Mouse (Mus musculus) limb, embryonic 13.5 days (tissue): ENCODE data around the gene Olfr901. TPM values are rescaled to one million over a fixed set of nuclear protein-coding genes. Genes with fewer than 3 reads are reported as not detected.
"Not testable (repeated sequence)": the region's sequence is repeated elsewhere in the genome, so short reads cannot be mapped to it uniquely, and the experiment has no call there.

Experiments used
- ATAC-seq: fragments of 200-750 bp; cut with Nextera tagmentation; 2 replicates; pipeline ENCODE4 v1.8.0; 2017; ENCODE audit warnings: low read depth, moderate number of reproducible peaks, moderate TSS enrichment; ENCODE audit not compliant: low FRiP score
- H3K27ac ChIP-seq: fragments of 300-500 bp; sonication (generic); 2 replicates; pipeline ENCODE4 v1.5.1; 2015; ENCODE audit warnings: inconsistent platforms, mild to moderate bottlenecking, moderate library complexity
- H3K27me3 ChIP-seq: fragments of 300-500 bp; sonication (generic); 2 replicates; pipeline ENCODE4 v1.6.1; 2015; ENCODE audit warnings: mild to moderate bottlenecking, inconsistent platforms
- H3K36me3 ChIP-seq: fragments of 300-500 bp; sonication (generic); 2 replicates; pipeline ENCODE4 v1.6.1; 2015; ENCODE audit warnings: inconsistent platforms, mild to moderate bottlenecking, moderate library complexity
- H3K4me1 ChIP-seq: fragments of 300-500 bp; sonication (generic); 2 replicates; pipeline ENCODE4 v1.6.1; 2015; ENCODE audit warnings: inconsistent platforms
- H3K4me2 ChIP-seq: fragments of 300-500 bp; sonication (generic); replicated peaks from 2 replicates; pipeline ENCODE4 v1.6.1; 2015; ENCODE audit warnings: inconsistent platforms, mild to moderate bottlenecking, moderate library complexity
- H3K4me3 ChIP-seq: fragments of 300-500 bp; sonication (generic); 2 replicates; pipeline ENCODE4 v1.5.1; 2015; ENCODE audit warnings: moderate library complexity, mild to moderate bottlenecking, inconsistent platforms
- H3K9ac ChIP-seq: fragments of 300-500 bp; sonication (generic); 2 replicates; pipeline ENCODE4 v1.6.1; 2015; ENCODE audit warnings: mild to moderate bottlenecking, inconsistent platforms
- H3K9me3 ChIP-seq: fragments of 300-500 bp; sonication (generic); 2 replicates; pipeline ENCODE4 v1.6.1; 2016; ENCODE audit warnings: inconsistent platforms
- WGBS: fragments of 180-500 bp; shearing (Covaris S2); methylation state at CpG from one replicate; pipeline ENCODE4 v1.1.7; 2015; 5-methylcytosine and 5-hydroxymethylcytosine counted together
- polyA plus RNA-seq: library from polyadenylated mRNA; unstranded; fragments of >200 nt; fragmentation: Nextera tagmentation; extraction: Ambion mirVana; gene quantifications from 2 replicates; pipeline ENCODE4 v1.2.1, GENCODE M21; 2015

Olfr901 gene
- not detected in 2 replicates for polyA plus RNA-seq

GRCm38 (mm10) chr9:38429155-38429554 lies at the start of gene Olfr901:
Gene Olfr901 (plus strand): TSS chr9:38429455.
- no peak within 1 kb of the TSS for H3K9ac ChIP-seq
- no peak for ATAC-seq
- 0 out of 2 replicates have a peak, but pooled peaks cover 5% of the 10 kb centered on the region for H3K9me3 ChIP-seq
- no peak within 1 kb of the TSS for H3K4me3 ChIP-seq
- H3K36me3 ChIP-seq: no peaks in the 10 kb centered on the region
- H3K27me3 ChIP-seq: no peaks in the 10 kb centered on the region
- H3K4me1 ChIP-seq: no peaks in the 10 kb centered on the region
- H3K4me2 ChIP-seq: no peak within 1 kb of the TSS
- no peak within 1 kb of the TSS for H3K27ac ChIP-seq
- 76% methylated on average over 1 of the region's 1 CpGs for WGBS

DNA sequence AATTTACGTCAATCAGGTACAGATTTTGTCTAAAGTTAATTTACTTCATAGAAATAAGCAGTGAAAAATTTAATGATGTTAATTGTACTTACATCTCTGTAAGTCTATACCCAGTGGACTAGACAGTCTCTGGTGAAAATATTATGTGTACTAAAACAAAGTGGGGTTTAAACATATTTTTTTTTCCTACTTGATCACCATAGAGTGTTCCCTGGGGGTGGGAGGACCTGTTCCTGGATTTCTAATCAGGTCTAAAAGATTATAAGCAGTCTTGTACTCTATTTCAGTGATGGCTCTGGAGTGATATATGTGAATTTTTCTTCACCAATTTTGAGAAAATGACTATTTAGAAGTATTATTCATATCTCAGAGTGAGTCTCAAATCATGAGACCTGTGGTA lies 27.9 kb upstream of the Olfr901 start, which contains the start of gene Olfr147:
Olfr147 (plus strand) TSS at position 301 of the 400 bp plus-strand sequence.
- no peaks in the 10 kb centered on the region for H3K36me3 ChIP-seq
- H3K4me2 ChIP-seq: no peak within 1 kb of the TSS
- ATAC-seq: no peak
- H3K9ac ChIP-seq: no peak within 1 kb of the TSS
- WGBS: 79% methylated on average over 1 of the region's 1 CpGs
- no peak within 1 kb of the TSS for H3K4me3 ChIP-seq
- no peaks in the 10 kb centered on the region for H3K4me1 ChIP-seq
- H3K9me3 ChIP-seq: no peaks in the 10 kb centered on the region
- H3K27ac ChIP-seq: no peak within 1 kb of the TSS
- no peaks in the 10 kb centered on the region for H3K27me3 ChIP-seq

DNA sequence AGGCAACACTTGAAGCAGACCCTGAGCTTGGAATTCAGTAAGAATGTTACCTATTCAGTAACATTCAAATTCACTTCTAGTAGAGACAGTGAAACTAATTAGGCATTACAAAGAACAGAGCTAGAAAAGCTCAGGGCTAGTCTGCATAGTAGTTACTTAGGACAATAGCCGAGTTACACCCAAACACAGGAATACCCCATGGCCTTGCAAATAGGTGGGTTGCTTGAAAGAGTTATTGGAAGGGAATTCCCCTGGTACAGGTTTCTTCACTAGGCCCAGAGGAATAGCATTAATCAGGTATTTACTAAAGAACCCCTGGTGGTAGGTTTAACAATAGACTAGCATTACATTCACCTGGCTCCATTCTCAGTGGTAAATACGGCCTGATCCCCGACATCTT lies 21.8 kb upstream of the Olfr901 start:
- not testable (repeated sequence) for H3K4me1 ChIP-seq, H3K9me3 ChIP-seq, H3K36me3 ChIP-seq, H3K9ac ChIP-seq, H3K27ac ChIP-seq, H3K4me2 ChIP-seq, H3K27me3 ChIP-seq, ATAC-seq, H3K4me3 ChIP-seq
- 91% methylated on average over 3 of the region's 3 CpGs for WGBS

- H3K9ac ChIP-seq, H3K4me3 ChIP-seq, H3K27me3 ChIP-seq, ATAC-seq, H3K4me1 ChIP-seq, H3K27ac ChIP-seq, H3K4me2 ChIP-seq, H3K36me3 ChIP-seq: not testable (repeated sequence)
- H3K9me3 ChIP-seq: peaks cover 14% of the 10 kb centered on the region
- 90% methylated on average over 14 of the region's 14 CpGs for WGBS
Measured at GRCm38 (mm10) chr9:38413502-38413901, 15.8 kb upstream of the Olfr901 start.

- ATAC-seq: no peak
- 0 out of 2 replicates have a peak, but pooled peaks cover 5% of the 10 kb centered on the region for H3K9me3 ChIP-seq
- H3K27me3 ChIP-seq: no peaks in the 10 kb centered on the region
- no peak overlapping the region for H3K4me3 ChIP-seq
- no peaks in the 10 kb centered on the region for H3K4me1 ChIP-seq
- no peak overlapping the region for H3K9ac ChIP-seq
- H3K4me2 ChIP-seq: no peak overlapping the region
- H3K36me3 ChIP-seq: no peaks in the 10 kb centered on the region
- H3K27ac ChIP-seq: no peak overlapping the region
Measured at GRCm38 (mm10) chr9:38423801-38424200, 5.5 kb upstream of the Olfr901 start.

- H3K9me3 ChIP-seq: 0 out of 2 replicates have a peak, but pooled peaks cover 5% of the 10 kb centered on the region
- no peak for ATAC-seq
- H3K27me3 ChIP-seq: no peaks in the 10 kb centered on the region
- H3K4me1 ChIP-seq: no peaks in the 10 kb centered on the region
- H3K4me2 ChIP-seq: no peak overlapping the region
- H3K36me3 ChIP-seq: no peaks in the 10 kb centered on the region
- no peak overlapping the region for H3K4me3 ChIP-seq
- H3K9ac ChIP-seq: no peak overlapping the region
- 34% methylated on average over 1 of the region's 1 CpGs for WGBS
- H3K27ac ChIP-seq: no peak overlapping the region
Measured at GRCm38 (mm10) chr9:38427026-38427425, 2.2 kb upstream of the Olfr901 start.

DNA sequence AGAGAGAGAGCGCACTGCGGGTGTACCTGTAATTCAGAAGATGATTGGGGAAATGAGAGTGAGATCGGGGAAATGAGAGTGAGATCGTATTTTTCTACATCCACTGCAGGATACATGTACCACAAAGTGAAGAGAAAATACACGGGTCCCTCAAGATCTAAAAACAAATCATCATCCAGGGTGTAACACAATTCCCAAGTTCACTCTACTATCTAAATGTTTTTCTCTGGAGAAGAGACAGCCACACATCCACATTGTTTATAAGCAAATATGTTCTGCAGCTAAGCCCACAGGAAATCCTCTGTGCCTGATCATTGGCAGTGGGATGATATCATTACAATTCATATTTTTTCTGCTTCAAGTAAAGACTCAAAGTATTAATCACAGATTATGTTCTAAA lies 18.1 kb downstream of the Olfr901 start, which contains the start of gene Olfr902:
Olfr902 (plus strand) TSS at position 301 of the 400 bp plus-strand sequence.
- Histone ChIP-seq H3K4me2 (no peak within 1 kb of the TSS), H3K27me3 (no peaks in the 10 kb centered on the region), H3K9ac (no peak within 1 kb of the TSS), H3K9me3 (no peaks in the 10 kb centered on the region), H3K27ac (no peak within 1 kb of the TSS), H3K36me3 (no peaks in the 10 kb centered on the region), H3K4me1 (no peaks in the 10 kb centered on the region), H3K4me3 (no peak within 1 kb of the TSS)
- WGBS: 91% methylated on average over 5 of the region's 5 CpGs
- ATAC-seq: no peak

DNA sequence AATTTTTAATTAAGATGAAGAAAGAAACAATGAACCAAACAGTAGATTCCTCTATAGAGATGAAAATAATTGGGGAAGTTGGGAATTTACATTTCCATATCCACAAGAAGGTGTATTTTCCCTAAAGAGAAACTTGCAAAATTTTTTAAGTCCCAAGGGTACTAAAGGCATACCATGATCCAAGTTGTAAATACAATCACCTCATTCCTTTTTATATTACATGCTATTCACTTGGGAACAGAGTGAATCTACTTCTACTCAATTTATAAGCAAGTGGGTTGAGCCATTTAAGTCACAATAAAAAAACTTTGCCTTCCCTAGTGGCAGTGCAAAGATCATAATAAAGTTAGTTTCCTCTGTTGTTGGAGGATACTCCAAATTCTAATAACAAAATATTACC lies 33.6 kb downstream of the Olfr901 start, which contains the start of gene Olfr904:
Olfr904 (plus strand) TSS at position 301 of the 400 bp plus-strand sequence.
- no peaks in the 10 kb centered on the region for H3K9me3 ChIP-seq
- H3K27ac ChIP-seq: no peak within 1 kb of the TSS
- no peak within 1 kb of the TSS for H3K4me2 ChIP-seq
- no peak within 1 kb of the TSS for H3K9ac ChIP-seq
- no peak within 1 kb of the TSS for H3K4me3 ChIP-seq
- H3K36me3 ChIP-seq: no peaks in the 10 kb centered on the region
- ATAC-seq: no peak
- no peaks in the 10 kb centered on the region for H3K27me3 ChIP-seq
- no peaks in the 10 kb centered on the region for H3K4me1 ChIP-seq

GRCm38 (mm10) chr9:38470807-38471206 lies 41.6 kb downstream of the Olfr901 start, which contains the start of gene Olfr905:
Gene Olfr905 (plus strand): TSS chr9:38471107.
- no peak for ATAC-seq
- Histone ChIP-seq H3K4me2 (no peak within 1 kb of the TSS), H3K4me3 (no peak within 1 kb of the TSS), H3K9me3 (no peaks in the 10 kb centered on the region), H3K36me3 (no peaks in the 10 kb centered on the region), H3K4me1 (no peaks in the 10 kb centered on the region), H3K9ac (no peak within 1 kb of the TSS), H3K27me3 (no peaks in the 10 kb centered on the region), H3K27ac (no peak within 1 kb of the TSS)

Other genes with a start within 250 kb of the Olfr901 start
- gene Olfr891, start 248.6 kb upstream of the Olfr901 start, polyA plus RNA-seq: not detected in 2 replicates
- not detected in 2 replicates for gene Olfr893, start 221.1 kb upstream of the Olfr901 start, polyA plus RNA-seq
- not detected in 2 replicates for gene Olfr894, start 211.4 kb upstream of the Olfr901 start, polyA plus RNA-seq
- not detected in 2 replicates for gene Olfr143, start 176.7 kb upstream of the Olfr901 start, polyA plus RNA-seq
- gene Olfr895, start 161.6 kb upstream of the Olfr901 start, polyA plus RNA-seq: not detected in 2 replicates
- gene Olfr896-ps1, start 138.3 kb upstream of the Olfr901 start, polyA plus RNA-seq: not detected in 2 replicates
- gene Olfr25, start 100.4 kb upstream of the Olfr901 start, polyA plus RNA-seq: not detected in 2 replicates
- not detected in 2 replicates for gene Olfr898, start 81.0 kb upstream of the Olfr901 start, polyA plus RNA-seq
- gene Olfr250, start 62.6 kb upstream of the Olfr901 start, polyA plus RNA-seq: not detected in 2 replicates
- not detected in 2 replicates for gene Olfr251, start 52.4 kb upstream of the Olfr901 start, polyA plus RNA-seq
- not detected in 2 replicates for gene Olfr147, start 27.8 kb upstream of the Olfr901 start, polyA plus RNA-seq
- gene Olfr902, start 18.2 kb downstream of the Olfr901 start, polyA plus RNA-seq: not detected in 2 replicates
- gene Olfr904, start 33.7 kb downstream of the Olfr901 start, polyA plus RNA-seq: not detected in 2 replicates
- gene Olfr905, start 41.7 kb downstream of the Olfr901 start, polyA plus RNA-seq: not detected in 2 replicates
- gene Olfr906, start 57.6 kb downstream of the Olfr901 start, polyA plus RNA-seq: not detected in 2 replicates
- gene Olfr907, start 66.3 kb downstream of the Olfr901 start, polyA plus RNA-seq: not detected in 2 replicates
- gene Olfr911-ps1, start 92.1 kb downstream of the Olfr901 start, polyA plus RNA-seq: not detected in 2 replicates
- gene Olfr910, start 108.4 kb downstream of the Olfr901 start, polyA plus RNA-seq: not detected in 2 replicates
- gene Olfr912, start 150.7 kb downstream of the Olfr901 start, polyA plus RNA-seq: not detected in 2 replicates
- gene Olfr913, start 163.3 kb downstream of the Olfr901 start, polyA plus RNA-seq: not detected in 2 replicates
- gene Olfr914, start 175.6 kb downstream of the Olfr901 start, polyA plus RNA-seq: not detected in 2 replicates
- not detected in 2 replicates for gene Olfr916, start 230.4 kb downstream of the Olfr901 start, polyA plus RNA-seq
- gene Olfr917, start 236.4 kb downstream of the Olfr901 start, polyA plus RNA-seq: not detected in 2 replicates
- gene Olfr918, start 245.1 kb downstream of the Olfr901 start, polyA plus RNA-seq: not detected in 2 replicates